Mouse (Mus musculus) MEL (cell line): ENCODE measurements around the gene Haghl. TPM values are rescaled to one million over a fixed set of nuclear protein-coding genes. Genes with fewer than 3 reads are reported as not detected.

ENCODE experiments used
- DNase-seq: peaks from one replicate; pipeline ENCODE4 v3.0.0; 2011; ENCODE audit warnings: low read depth, low spot score
- H3K27ac ChIP-seq: 2 replicates; pipeline ENCODE4 v1.5.1; 2012; ENCODE audit warnings: low read depth, mild to moderate bottlenecking, control low read depth, low read length, moderate library complexity; ENCODE audit not compliant: control insufficient read depth
- H3K27me3 ChIP-seq, 2 experiments: fragments of 150-350 bp in 1 of 2; sonication (generic) in 1 of 2; 2 replicates each; pipeline ENCODE4 v1.6.1; 2012; ENCODE audit warnings: low read length in 2 of 2, mild to moderate bottlenecking in 2 of 2, improper control_type of control experiment in 1 of 2, moderate library complexity in 1 of 2; ENCODE audit not compliant: insufficient read depth in 2 of 2, control insufficient read depth in 1 of 2
- H3K36me3 ChIP-seq, 2 experiments: 2 replicates each; pipeline ENCODE4 v1.6.1; 2012 to 2014; ENCODE audit warnings: low read length in 2 of 2, improper control_type of control experiment in 1 of 2, inconsistent platforms in 1 of 2, mild to moderate bottlenecking in 1 of 2; ENCODE audit not compliant: insufficient read depth in 2 of 2, control insufficient read depth in 1 of 2
- H3K4me1 ChIP-seq, 2 experiments: fragments of 150-350 bp in 1 of 2; sonication (generic) in 1 of 2; 2 replicates each; pipeline ENCODE4 v1.6.1; 2012; ENCODE audit warnings: low read length in 2 of 2, improper control_type of control experiment in 1 of 2, mild to moderate bottlenecking in 1 of 2; ENCODE audit not compliant: insufficient read depth in 2 of 2, control insufficient read depth in 1 of 2
- H3K4me3 ChIP-seq, 2 experiments: fragments of 150-350 bp in 1 of 2; sonication (generic) in 1 of 2; 2 replicates each; pipeline ENCODE4 v1.5.1; 2012; ENCODE audit warnings: low read depth in 2 of 2, low read length in 2 of 2, mild to moderate bottlenecking in 2 of 2, moderate library complexity in 2 of 2, control low read depth in 1 of 2, improper control_type of control experiment in 1 of 2; ENCODE audit not compliant: control insufficient read depth in 1 of 2, insufficient read depth in 1 of 2
- H3K79me2 ChIP-seq: 2 replicates; pipeline ENCODE4 v1.6.1; 2012; ENCODE audit warnings: mild to moderate bottlenecking, low read length, moderate library complexity; ENCODE audit not compliant: control insufficient read depth, poor library complexity, insufficient read depth
- H3K9ac ChIP-seq: 2 replicates; pipeline ENCODE4 v1.6.1; 2012; ENCODE audit warnings: low read depth, mild to moderate bottlenecking, control low read depth, low read length, moderate library complexity; ENCODE audit not compliant: control insufficient read depth, poor library complexity, severe bottlenecking
- H3K9me3 ChIP-seq: fragments of 150-350 bp; sonication (generic); replicated peaks from 2 replicates; pipeline ENCODE4 v1.6.1; 2012; ENCODE audit warnings: mild to moderate bottlenecking, low read length, improper control_type of control experiment, moderate library complexity; ENCODE audit not compliant: insufficient read depth
- CTCF ChIP-seq, 3 experiments: IDR thresholded peaks in 2 of 3; conservative IDR thresholded peaks in 1 of 3; 2 replicates each; pipeline ENCODE4 v1.5.1; 2011 to 2012; ENCODE audit warnings: low read length in 3 of 3, low read depth in 2 of 3, mild to moderate bottlenecking in 2 of 3, improper control_type of control experiment in 1 of 3, inconsistent platforms in 1 of 3, mixed read lengths in 1 of 3, moderate library complexity in 1 of 3; ENCODE audit not compliant: control insufficient read depth in 1 of 3, insufficient read depth in 1 of 3, poor library complexity in 1 of 3, severe bottlenecking in 1 of 3
- E2F4 ChIP-seq: IDR thresholded peaks from 2 replicates; pipeline ENCODE4 v1.6.1; 2011; ENCODE audit warnings: low read depth, low read length, improper control_type of control experiment, borderline replicate concordance
- ELF1 ChIP-seq: IDR thresholded peaks from 2 replicates; pipeline ENCODE4 v1.6.1; 2014; ENCODE audit warnings: low read depth, mild to moderate bottlenecking, inconsistent platforms, low read length, improper control_type of control experiment, moderate library complexity
- EP300 ChIP-seq, 2 experiments: IDR thresholded peaks; 2 replicates each; pipeline ENCODE4 v1.6.1; 2011; ENCODE audit warnings: improper control_type of control experiment in 2 of 2, low read length in 2 of 2, low read depth in 1 of 2, mild to moderate bottlenecking in 1 of 2
- MAFK ChIP-seq: IDR thresholded peaks from 2 replicates; pipeline ENCODE4 v1.6.1; 2011; ENCODE audit warnings: low read depth, mild to moderate bottlenecking, low read length, improper control_type of control experiment, borderline replicate concordance
- MAX ChIP-seq: IDR thresholded peaks from 2 replicates; pipeline ENCODE4 v1.6.1; 2011; ENCODE audit warnings: low read length, improper control_type of control experiment
- MEF2A ChIP-seq: IDR thresholded peaks from 2 replicates; pipeline ENCODE4 v1.6.1; 2014; ENCODE audit warnings: low read depth, mild to moderate bottlenecking, inconsistent platforms, low read length, improper control_type of control experiment; ENCODE audit not compliant: poor library complexity, insufficient replicate concordance, severe bottlenecking; ENCODE audit errors: extremely low read depth
- MYB ChIP-seq: IDR thresholded peaks from 2 replicates; pipeline ENCODE4 v1.6.1; 2011; ENCODE audit warnings: mild to moderate bottlenecking, low read depth, low read length, improper control_type of control experiment
- NELFE ChIP-seq: IDR thresholded peaks from 2 replicates; pipeline ENCODE4 v1.6.1; 2011; ENCODE audit warnings: low read depth, low read length, improper control_type of control experiment
- NRF1 ChIP-seq: IDR thresholded peaks from 2 replicates; pipeline ENCODE4 v1.6.1; 2014; ENCODE audit warnings: low read depth, mild to moderate bottlenecking, inconsistent platforms, low read length, improper control_type of control experiment, moderate library complexity; ENCODE audit not compliant: poor library complexity, insufficient read depth, severe bottlenecking
- POLR2A ChIP-seq, 2 experiments: IDR thresholded peaks; 2 replicates each; pipeline ENCODE4 v1.6.1; 2011 to 2012; ENCODE audit warnings: low read length in 2 of 2, mild to moderate bottlenecking in 2 of 2, control low read depth in 1 of 2, improper control_type of control experiment in 1 of 2, low read depth in 1 of 2, moderate library complexity in 1 of 2; ENCODE audit not compliant: control insufficient read depth in 1 of 2, insufficient read depth in 1 of 2, poor library complexity in 1 of 2
- POLR2AphosphoS2 ChIP-seq: IDR thresholded peaks from 2 replicates; pipeline ENCODE4 v1.6.1; 2011; ENCODE audit warnings: low read length, improper control_type of control experiment
- RCOR1 ChIP-seq: IDR thresholded peaks from 2 replicates; pipeline ENCODE4 v1.6.1; 2012; ENCODE audit warnings: low read depth, mild to moderate bottlenecking, inconsistent platforms, low read length, improper control_type of control experiment
- SIN3A ChIP-seq: IDR thresholded peaks from 2 replicates; pipeline ENCODE4 v1.6.1; 2012; ENCODE audit warnings: low read length, improper control_type of control experiment, inconsistent platforms
- TAL1 ChIP-seq: IDR thresholded peaks from 2 replicates; pipeline ENCODE4 v1.6.1; 2012; ENCODE audit warnings: mild to moderate bottlenecking, inconsistent platforms, low read length, moderate library complexity, mixed read lengths
- USF1 ChIP-seq: IDR thresholded peaks from 2 replicates; pipeline ENCODE4 v1.6.1; 2014; ENCODE audit warnings: low read depth, mild to moderate bottlenecking, inconsistent platforms, low read length, improper control_type of control experiment, moderate library complexity
- USF2 ChIP-seq, 2 experiments: IDR thresholded peaks; 2 replicates each; pipeline ENCODE4 v1.6.1; 2011 to 2012; ENCODE audit warnings: improper control_type of control experiment in 2 of 2, low read length in 2 of 2, borderline replicate concordance in 1 of 2, inconsistent platforms in 1 of 2, low read depth in 1 of 2, mild to moderate bottlenecking in 1 of 2; ENCODE audit not compliant: insufficient read depth in 1 of 2
- ZMIZ1 ChIP-seq: IDR thresholded peaks from 2 replicates; pipeline ENCODE4 v1.6.1; 2012; ENCODE audit warnings: low read depth, mild to moderate bottlenecking, inconsistent platforms, low read length, improper control_type of control experiment, moderate library complexity
- polyA plus RNA-seq, 2 experiments: library from polyadenylated mRNA; stranded (reverse) in 1 of 2; unstranded in 1 of 2; fragments of >175 nt in 1 of 2; fragments of >200 nt in 1 of 2; gene quantifications; 2 replicates each; pipeline versions ENCODE4 v1.2.1 to v1.2.4; 2012; ENCODE audit warnings: low replicate concordance in 2 of 2, low read depth in 1 of 2; ENCODE audit not compliant: insufficient read length in 2 of 2, insufficient read depth in 1 of 2, missing spikeins in 1 of 2
- total RNA-seq: library from RNA; depleted of rRNA; stranded (reverse); fragments of 300-350 nt; gene quantifications from 2 replicates; pipeline ENCODE4 v1.2.3, GENCODE M21; 2012

The Haghl gene
- total and polyA plus RNA-seq, 3 experiments = 10.7 to 13.2 TPM; not detected in 1

DNA sequence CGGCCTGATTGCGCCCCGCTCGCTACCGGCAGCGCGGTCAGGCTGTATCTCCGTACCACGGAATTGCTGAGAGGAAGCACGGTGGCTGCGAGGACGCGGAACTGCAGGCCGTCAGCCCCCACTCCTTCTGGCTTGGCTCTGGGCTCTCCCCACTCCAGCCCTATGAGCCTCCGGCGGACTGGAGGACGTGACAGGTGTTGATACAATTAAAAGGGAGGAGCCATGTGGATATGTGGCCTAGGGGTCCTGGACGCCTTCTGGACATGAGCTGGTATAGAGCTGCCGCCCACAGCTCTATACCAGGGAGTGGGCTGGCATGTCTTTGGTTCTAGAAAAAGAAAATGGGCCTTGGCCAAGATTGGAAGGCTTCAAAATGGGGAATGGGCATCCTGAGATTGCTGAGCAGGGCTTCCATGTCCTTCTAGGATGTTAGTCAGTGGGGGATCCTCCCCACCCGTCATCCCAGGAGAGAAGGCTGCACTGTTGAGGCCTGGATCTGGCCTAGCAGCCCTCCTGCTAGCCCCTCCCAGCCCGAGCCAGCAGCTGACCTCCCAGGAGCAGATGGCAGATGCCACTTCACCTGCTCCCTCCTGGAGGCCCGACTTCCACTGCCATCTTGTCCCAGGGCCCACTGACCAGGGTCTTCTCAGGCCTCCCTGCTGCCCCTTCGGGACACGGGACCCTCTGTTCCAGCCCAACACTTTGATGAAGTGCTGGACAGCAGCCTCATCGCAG lies 24.3 kb upstream of the Haghl start:
- Histone ChIP-seq H3K4me3 (no peak overlapping the region), H3K9me3 (no peaks in the 10 kb centered on the region), H3K79me2 (no peaks in the 10 kb centered on the region), H3K9ac (no peak overlapping the region), H3K4me1 (peaks cover 0 to 8% of the 10 kb centered on the region in 2 experiments; a peak in 1 of 4 replicates), H3K27ac (no peak overlapping the region), H3K36me3 (no peaks in the 10 kb centered on the region), H3K27me3 (peaks cover 0 to 1% of the 10 kb centered on the region in 2 experiments; a peak in 2 of 4 replicates)
- TF ChIP-seq RCOR1 (no peak), EP300 (IDR thresholded peaks at IDR 0.05; ENCODE audit: low read depth in 1 of 2, low read length in 2 of 2) (no peak), ELF1 (no peak), POLR2A (IDR thresholded peaks at IDR 0.05; ENCODE audit: control insufficient read depth in 1 of 2, insufficient read depth in 1 of 2, low read depth in 1 of 2, low read length in 2 of 2, poor library complexity in 1 of 2) (no peak), NELFE (no peak), SIN3A (no peak), MEF2A (no peak), USF1 (no peak), NRF1 (no peak), USF2 (IDR thresholded peaks at IDR 0.05; ENCODE audit: borderline replicate concordance in 1 of 2, insufficient read depth in 1 of 2, low read depth in 1 of 2, low read length in 2 of 2) (no peak), CTCF (IDR thresholded peaks at IDR 0.05 in 2 of 3, conservative IDR thresholded peaks at IDR 0.05 in 1 of 3; ENCODE audit: control insufficient read depth in 1 of 3, insufficient read depth in 1 of 3, low read depth in 2 of 3, low read length in 3 of 3, poor library complexity in 1 of 3, severe bottlenecking in 1 of 3) (no peak), MYB (no peak), MAX (no peak), TAL1 (no peak), POLR2AphosphoS2 (no peak), ZMIZ1 (no peak), MAFK (no peak), E2F4 (no peak)
- DNase-seq = no peak
